Mouse (Mus musculus): Measurements from ENCODE around the gene Pgm2. TPM values are rescaled to one million over a fixed set of nuclear protein-coding genes. Genes with fewer than 3 reads are reported as not detected.
A peak's percentile ranks its signal among the peaks of the same experiment; 100 is the strongest.

Pgm2 gene
- polyA plus RNA-seq, 1 experiment from 2014 or later: 12.8 TPM

DNA sequence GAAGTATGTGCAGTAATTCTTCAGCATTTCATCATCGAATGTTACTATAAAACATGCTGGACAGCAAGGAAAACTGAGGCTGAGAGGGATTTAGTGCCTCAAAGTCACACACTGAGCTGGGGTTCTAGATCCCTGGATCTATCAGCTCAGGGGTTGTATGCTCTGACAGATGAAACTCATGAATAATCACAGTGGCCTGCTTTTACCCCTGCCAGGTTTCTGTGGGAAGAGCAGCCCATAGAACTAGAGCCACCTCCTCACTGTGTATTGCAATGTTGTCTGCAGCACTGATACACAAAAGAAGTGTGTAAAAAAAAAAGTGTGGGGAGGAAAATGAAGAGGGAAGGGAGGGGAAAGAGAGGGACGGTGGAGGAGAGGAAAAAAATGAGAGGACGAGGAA is 28.3 kb upstream of the Pgm2 start:
- peaks cover 6% of the 10 kb centered on the region; the same call in 1 of the 2 replicates for H3K9me3 ChIP-seq (ENCODE audit: control insufficient read depth, low read length)
- no peak overlapping the region for H3K4me2 ChIP-seq (ENCODE audit: low read length)
- H3K9ac ChIP-seq (ENCODE audit: low read length): no peak overlapping the region
- H3K27me3 ChIP-seq (ENCODE audit: control insufficient read depth, insufficient read depth, low read length): peaks cover 66% of the 10 kb centered on the region
- 77% methylated on average over 3 of the region's 3 CpGs for WGBS
- no peaks in the 10 kb centered on the region for H3K36me3 ChIP-seq (ENCODE audit: control insufficient read depth, insufficient read depth, low read length)
- no peak overlapping the region for H3K4me3 ChIP-seq (ENCODE audit: control insufficient read depth in 1 of 2, insufficient read depth in 1 of 2, low read depth in 1 of 2, low read length in 2 of 2)
- no peak overlapping the region for H3K27ac ChIP-seq (replicated peaks in 1 of 2; ENCODE audit: control insufficient read depth in 1 of 2, insufficient read depth in 1 of 2, low read depth in 2 of 2, low read length in 2 of 2)
- H3K4me1 ChIP-seq (ENCODE audit: control insufficient read depth in 2 of 2, insufficient read depth in 2 of 2, low read length in 2 of 2): peaks cover 11 to 25% of the 10 kb centered on the region in 2 experiments
- ATAC-seq (ENCODE audit: insufficient number of reproducible peaks, insufficient read depth, low FRiP score, low read depth): no peak

DNA sequence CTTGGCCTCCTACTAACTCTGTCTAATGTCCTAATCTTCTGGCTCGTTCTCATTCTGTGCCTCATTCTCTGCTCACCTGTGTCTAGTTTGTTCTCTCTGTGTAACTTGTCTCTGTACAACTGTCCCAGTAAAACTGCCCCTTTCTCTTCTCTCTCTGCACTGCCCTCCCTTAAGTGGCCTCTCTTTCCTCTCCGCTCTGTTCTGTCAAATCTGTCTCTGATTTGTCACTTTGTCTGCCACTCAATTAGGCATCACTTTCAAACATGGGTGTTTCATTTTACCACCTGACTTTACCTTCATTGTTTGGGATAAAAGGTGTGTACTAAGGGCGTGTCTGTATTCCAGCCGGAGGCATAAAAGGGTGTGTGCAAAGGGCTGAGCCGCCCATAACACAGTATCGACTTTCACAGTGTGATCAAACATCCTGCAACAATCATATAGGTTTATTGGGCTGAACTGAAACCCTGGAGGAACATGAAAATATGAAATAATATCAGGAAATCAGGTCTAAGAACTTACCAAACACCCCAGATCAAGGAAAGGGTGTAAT is 27.2 kb upstream of the Pgm2 start:
- no peaks in the 10 kb centered on the region for H3K36me3 ChIP-seq (ENCODE audit: control insufficient read depth, insufficient read depth, low read length)
- WGBS: 68% methylated on average over 6 of the region's 6 CpGs
- peaks cover 11 to 25% of the 10 kb centered on the region in 2 experiments for H3K4me1 ChIP-seq (ENCODE audit: control insufficient read depth in 2 of 2, insufficient read depth in 2 of 2, low read length in 2 of 2)
- H3K4me2 ChIP-seq (ENCODE audit: low read length): no peak overlapping the region
- H3K9ac ChIP-seq (ENCODE audit: low read length): no peak overlapping the region
- H3K4me3 ChIP-seq (ENCODE audit: control insufficient read depth in 1 of 2, insufficient read depth in 1 of 2, low read depth in 1 of 2, low read length in 2 of 2): no peak overlapping the region
- ATAC-seq (ENCODE audit: insufficient number of reproducible peaks, insufficient read depth, low FRiP score, low read depth): no peak
- H3K27ac ChIP-seq (replicated peaks in 1 of 2; ENCODE audit: control insufficient read depth in 1 of 2, insufficient read depth in 1 of 2, low read depth in 2 of 2, low read length in 2 of 2): no peak overlapping the region
- H3K27me3 ChIP-seq (ENCODE audit: control insufficient read depth, insufficient read depth, low read length): peaks cover 64% of the 10 kb centered on the region
- H3K9me3 ChIP-seq (ENCODE audit: control insufficient read depth, low read length): no peaks in the 10 kb centered on the region

DNA sequence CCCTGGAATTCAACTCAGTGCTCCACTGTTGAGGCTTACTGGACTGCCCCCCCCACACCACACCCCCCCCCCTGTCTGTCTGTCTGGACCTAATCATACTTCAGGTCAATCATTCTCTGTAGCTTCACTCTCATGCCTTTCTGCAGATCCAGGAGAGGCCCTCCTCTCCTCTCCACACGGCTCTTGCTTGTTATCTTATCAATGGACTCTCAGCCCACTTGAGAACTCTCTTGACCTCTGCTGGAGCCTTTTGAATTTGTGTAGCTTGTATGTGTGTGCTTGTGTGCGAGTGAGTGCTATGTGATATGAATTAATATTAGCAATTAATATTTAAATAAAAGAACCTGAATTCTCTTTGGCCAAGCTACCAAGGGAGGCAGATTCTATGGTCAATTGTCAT is 26.6 kb upstream of the Pgm2 start:
- Histone ChIP-seq H3K4me2 (ENCODE audit: low read length) (no peak overlapping the region), H3K9ac (ENCODE audit: low read length) (no peak overlapping the region), H3K9me3 (ENCODE audit: control insufficient read depth, low read length) (no peaks in the 10 kb centered on the region), H3K4me1 (ENCODE audit: control insufficient read depth in 2 of 2, insufficient read depth in 2 of 2, low read length in 2 of 2) (peaks cover 11 to 25% of the 10 kb centered on the region in 2 experiments), H3K4me3 (ENCODE audit: control insufficient read depth in 1 of 2, insufficient read depth in 1 of 2, low read depth in 1 of 2, low read length in 2 of 2) (no peak overlapping the region), H3K27ac (replicated peaks in 1 of 2; ENCODE audit: control insufficient read depth in 1 of 2, insufficient read depth in 1 of 2, low read depth in 2 of 2, low read length in 2 of 2) (no peak overlapping the region), H3K27me3 (ENCODE audit: control insufficient read depth, insufficient read depth, low read length) (peaks cover 59% of the 10 kb centered on the region), H3K36me3 (ENCODE audit: control insufficient read depth, insufficient read depth, low read length) (no peaks in the 10 kb centered on the region)
- WGBS: 10% methylated on average over 2 of the region's 2 CpGs
- ATAC-seq (ENCODE audit: insufficient number of reproducible peaks, insufficient read depth, low FRiP score, low read depth): no peak

DNA sequence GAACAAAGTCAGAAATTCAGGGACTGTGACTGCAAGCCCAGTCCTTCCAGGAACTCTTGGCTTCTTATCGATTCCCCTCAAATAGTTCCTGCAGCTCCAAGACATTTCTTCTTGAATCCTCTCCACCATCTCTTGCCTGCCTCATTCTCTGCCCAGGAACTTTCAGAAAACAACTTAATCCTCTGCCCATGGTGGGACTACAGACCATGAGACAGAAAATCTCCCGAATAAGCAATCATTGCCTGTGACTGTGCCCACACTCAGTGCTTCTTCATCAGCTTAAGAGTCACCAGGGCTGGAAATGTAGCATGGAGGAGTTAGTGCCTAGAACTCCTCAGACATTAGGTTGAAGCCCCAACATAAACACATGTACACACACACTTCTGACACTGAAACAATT is 25.2 kb upstream of the Pgm2 start:
- ATAC-seq (ENCODE audit: insufficient number of reproducible peaks, insufficient read depth, low FRiP score, low read depth): no peak
- Histone ChIP-seq H3K4me3 (ENCODE audit: control insufficient read depth in 1 of 2, insufficient read depth in 1 of 2, low read depth in 1 of 2, low read length in 2 of 2) (no peak overlapping the region), H3K9me3 (ENCODE audit: control insufficient read depth, low read length) (no peaks in the 10 kb centered on the region), H3K36me3 (ENCODE audit: control insufficient read depth, insufficient read depth, low read length) (no peaks in the 10 kb centered on the region), H3K9ac (ENCODE audit: low read length) (no peak overlapping the region), H3K27me3 (ENCODE audit: control insufficient read depth, insufficient read depth, low read length) (peaks cover 46% of the 10 kb centered on the region), H3K27ac (replicated peaks in 1 of 2; ENCODE audit: control insufficient read depth in 1 of 2, insufficient read depth in 1 of 2, low read depth in 2 of 2, low read length in 2 of 2) (no peak overlapping the region), H3K4me2 (ENCODE audit: low read length) (no peak overlapping the region), H3K4me1 (ENCODE audit: control insufficient read depth in 2 of 2, insufficient read depth in 2 of 2, low read length in 2 of 2) (peaks cover 11 to 25% of the 10 kb centered on the region in 2 experiments)
- WGBS: 87% methylated on average over 2 of the region's 2 CpGs

DNA sequence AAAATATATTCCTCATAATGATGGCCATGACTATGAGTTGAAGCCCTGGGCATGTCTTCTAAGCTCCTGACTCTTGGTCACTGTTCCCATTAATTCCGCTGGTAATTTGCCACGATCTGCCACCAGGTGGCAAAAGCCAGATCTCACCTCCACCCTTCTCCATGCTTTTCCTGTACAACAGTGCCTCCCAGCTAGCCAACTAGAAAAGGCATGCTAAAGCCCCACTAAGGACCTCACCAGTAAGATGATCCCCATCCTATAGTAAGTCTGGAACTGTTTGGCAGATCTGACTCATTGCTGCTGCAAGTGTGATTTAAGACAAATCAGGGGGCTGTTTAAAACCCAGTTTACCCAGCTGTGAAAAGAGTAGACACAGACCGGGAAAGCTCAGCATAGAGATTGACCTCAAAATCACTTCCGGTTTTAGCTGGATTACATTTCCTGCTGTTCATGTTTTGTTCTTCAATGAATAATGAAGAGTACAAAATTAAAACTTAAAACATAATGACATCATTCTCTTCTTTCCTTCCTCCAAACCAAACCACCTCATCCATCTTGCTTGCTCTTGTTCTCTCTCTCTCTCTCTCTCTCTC is 22.6 kb upstream of the Pgm2 start:
- H3K4me3 ChIP-seq (ENCODE audit: control insufficient read depth in 1 of 2, insufficient read depth in 1 of 2, low read depth in 1 of 2, low read length in 2 of 2): no peak overlapping the region
- no peak overlapping the region for H3K9ac ChIP-seq (ENCODE audit: low read length)
- no peak overlapping the region for H3K4me2 ChIP-seq (ENCODE audit: low read length)
- no peak overlapping the region for H3K27ac ChIP-seq (replicated peaks in 1 of 2; ENCODE audit: control insufficient read depth in 1 of 2, insufficient read depth in 1 of 2, low read depth in 2 of 2, low read length in 2 of 2)
- no peaks in the 10 kb centered on the region for H3K36me3 ChIP-seq (ENCODE audit: control insufficient read depth, insufficient read depth, low read length)
- WGBS: 32% methylated on average over 4 of the region's 4 CpGs
- peaks cover 0 to 13% of the 10 kb centered on the region in 2 experiments; a peak in 3 of 4 replicates for H3K4me1 ChIP-seq (ENCODE audit: control insufficient read depth in 2 of 2, insufficient read depth in 2 of 2, low read length in 2 of 2)
- H3K9me3 ChIP-seq (ENCODE audit: control insufficient read depth, low read length): no peaks in the 10 kb centered on the region
- peak; percentile 50; the same call in 1 of the 2 replicates for ATAC-seq (ENCODE audit: insufficient number of reproducible peaks, insufficient read depth, low FRiP score, low read depth)
- H3K27me3 ChIP-seq (ENCODE audit: control insufficient read depth, insufficient read depth, low read length): peaks cover 39% of the 10 kb centered on the region

GRCm38 (mm10) chr5:64070742-64071476 is 21.8 kb upstream of the Pgm2 start:
- Histone ChIP-seq H3K36me3 (ENCODE audit: control insufficient read depth, insufficient read depth, low read length) (no peaks in the 10 kb centered on the region), H3K4me1 (ENCODE audit: control insufficient read depth in 2 of 2, insufficient read depth in 2 of 2, low read length in 2 of 2) (peaks cover 0 to 6% of the 10 kb centered on the region in 2 experiments; a peak in 3 of 4 replicates), H3K4me3 (ENCODE audit: control insufficient read depth in 1 of 2, insufficient read depth in 1 of 2, low read depth in 1 of 2, low read length in 2 of 2) (no peak overlapping the region), H3K9ac (ENCODE audit: low read length) (no peak overlapping the region), H3K27ac (replicated peaks in 1 of 2; ENCODE audit: control insufficient read depth in 1 of 2, insufficient read depth in 1 of 2, low read depth in 2 of 2, low read length in 2 of 2) (no peak overlapping the region), H3K4me2 (ENCODE audit: low read length) (no peak overlapping the region), H3K27me3 (ENCODE audit: control insufficient read depth, insufficient read depth, low read length) (peaks cover 36% of the 10 kb centered on the region), H3K9me3 (ENCODE audit: control insufficient read depth, low read length) (no peaks in the 10 kb centered on the region)
- 55% methylated on average over 2 of the region's 2 CpGs for WGBS
- no peak for ATAC-seq (ENCODE audit: insufficient number of reproducible peaks, insufficient read depth, low FRiP score, low read depth)

DNA sequence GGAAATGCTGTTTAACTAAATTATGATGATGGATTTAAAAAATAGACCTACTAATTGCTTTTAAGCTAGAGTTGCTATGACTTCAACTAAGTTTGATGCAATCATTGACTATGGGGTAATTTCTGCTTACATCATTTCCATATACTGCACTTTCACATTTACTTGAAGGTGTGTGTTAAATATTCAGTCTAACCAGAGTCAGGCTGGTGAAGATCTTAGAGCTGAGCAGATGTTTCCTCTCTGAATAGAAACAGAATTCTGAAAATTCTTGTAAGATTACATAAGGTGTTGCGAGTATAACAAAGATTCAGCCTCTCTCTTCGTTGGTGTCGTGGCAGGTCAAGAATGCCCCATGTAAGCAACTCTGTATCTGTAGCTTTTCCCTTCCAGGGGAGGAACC is 18.3 kb upstream of the Pgm2 start:
- no peak for ATAC-seq (ENCODE audit: insufficient number of reproducible peaks, insufficient read depth, low FRiP score, low read depth)
- Histone ChIP-seq H3K27me3 (ENCODE audit: control insufficient read depth, insufficient read depth, low read length) (peaks cover 12% of the 10 kb centered on the region), H3K4me2 (ENCODE audit: low read length) (no peak overlapping the region), H3K9ac (ENCODE audit: low read length) (no peak overlapping the region), H3K36me3 (ENCODE audit: control insufficient read depth, insufficient read depth, low read length) (no peaks in the 10 kb centered on the region), H3K4me3 (ENCODE audit: control insufficient read depth in 1 of 2, insufficient read depth in 1 of 2, low read depth in 1 of 2, low read length in 2 of 2) (no peak overlapping the region), H3K27ac (replicated peaks in 1 of 2; ENCODE audit: control insufficient read depth in 1 of 2, insufficient read depth in 1 of 2, low read depth in 2 of 2, low read length in 2 of 2) (no peak overlapping the region), H3K4me1 (ENCODE audit: control insufficient read depth in 2 of 2, insufficient read depth in 2 of 2, low read length in 2 of 2) (no peaks in the 10 kb centered on the region), H3K9me3 (ENCODE audit: control insufficient read depth, low read length) (no peaks in the 10 kb centered on the region)
- 73% methylated on average over 3 of the region's 3 CpGs for WGBS
